Mouse (Mus musculus) left cerebral cortex, postnatal 14 days (tissue): ENCODE measurements at regions not wholly inside any gene's neighbourhood (a gene's known extent, or its start where the extent isn't known, plus 50 kb on each side); places are given as distances from the start of the nearest gene placed in this dataset.
A peak's percentile ranks its signal among the peaks of the same experiment; 100 is the strongest.

Source experiments
- DNase-seq, 2 experiments: peaks; one replicate each; pipeline ENCODE4 v3.0.0; 2021 to 2022; ENCODE audit warnings: low spot score in 2 of 2, mixed read lengths in 1 of 2
- intact Hi-C: fragments of 180-260 bp; cut with DNase I; formaldehyde crosslinking; loops from one replicate; pipeline ENCODE4 v1.15.1; 2025

DNA sequence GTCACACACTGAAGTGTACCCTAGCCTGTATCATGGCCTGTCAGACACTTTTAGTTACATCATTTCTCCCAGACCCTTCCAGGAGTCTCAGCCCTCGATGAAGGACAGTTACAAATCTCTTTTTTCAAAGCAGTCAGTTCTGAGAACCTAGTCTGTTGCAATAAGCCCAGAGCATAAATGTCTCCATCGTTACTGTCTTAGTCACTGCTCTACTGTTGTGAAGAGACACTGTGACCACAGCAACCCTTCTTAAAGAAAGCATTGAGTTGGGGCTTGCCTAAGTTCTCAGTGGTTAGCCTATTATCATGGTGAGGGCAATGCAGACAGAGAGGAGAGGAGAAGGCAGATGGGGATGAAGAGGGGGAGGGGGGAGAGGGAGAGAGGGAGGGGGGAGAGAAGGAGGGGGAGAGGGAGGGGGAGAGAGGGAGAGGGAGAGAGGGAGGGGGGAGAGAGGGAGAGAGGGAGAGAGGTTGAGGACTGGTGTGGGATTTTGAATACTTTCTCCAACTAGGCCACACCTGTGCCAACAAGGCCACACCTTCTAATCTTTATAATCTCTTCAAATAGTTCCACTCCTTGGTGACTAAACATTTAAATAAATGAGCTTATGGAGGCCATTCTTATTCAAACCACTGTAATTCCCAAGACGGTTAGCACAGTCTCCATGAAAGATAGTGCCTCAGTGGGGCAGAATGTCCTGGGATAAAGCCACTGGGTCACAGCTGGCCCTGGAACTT is 259.4 kb downstream of the Kcnrg start:
- DNase-seq, result no peak

DNA sequence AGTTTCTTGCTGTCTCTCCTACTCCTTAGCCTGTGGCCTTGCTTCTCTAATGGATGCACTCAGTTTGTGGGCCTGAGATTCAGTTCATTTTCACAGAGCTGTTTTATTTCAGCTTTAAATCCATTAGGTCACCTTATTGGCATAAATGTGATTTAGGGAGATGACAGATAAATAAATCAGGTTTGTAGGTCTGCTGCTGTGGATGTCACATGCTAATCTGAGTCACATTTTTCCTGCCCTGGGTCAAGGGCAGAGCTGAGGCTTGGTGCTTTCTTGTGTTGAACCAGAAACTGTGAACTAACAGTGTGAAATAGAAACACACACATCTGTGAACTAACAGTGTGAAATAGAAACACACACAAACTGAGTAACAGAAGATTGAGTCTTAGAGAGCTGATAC is 266.9 kb downstream of the Kcnrg start:
- intact Hi-C loops, result no loop called here
- no peak for DNase-seq

More for the DNA sequence above, 259.4 kb downstream of the Kcnrg start:
- intact Hi-C loops, result no loop called here

DNA sequence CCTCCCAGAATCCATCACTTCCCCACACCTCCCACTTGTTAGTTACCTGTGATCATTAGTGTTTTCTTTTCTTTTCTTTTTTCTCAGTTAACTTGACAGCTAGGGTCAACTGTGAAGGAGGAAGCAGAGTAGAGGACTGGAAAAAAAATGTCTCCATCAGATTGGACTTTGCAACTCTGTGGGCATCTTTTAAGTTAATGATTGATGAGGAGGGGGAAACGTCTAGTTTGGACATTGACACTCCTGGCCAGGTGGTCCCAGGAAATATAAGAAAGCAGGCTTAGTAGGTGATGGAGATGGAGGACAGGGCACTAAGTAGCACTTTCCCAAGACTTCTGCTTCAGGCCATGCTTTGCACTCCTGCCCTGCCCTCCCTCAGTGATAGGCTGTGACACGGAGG is 272.2 kb downstream of the Kcnrg start:
- intact Hi-C loops, result no loop called here
- no peak for DNase-seq

GRCm38 (mm10) chr14:61880514-61881259 is 273.4 kb downstream of the Kcnrg start:
- intact Hi-C loops, result no loop called here
- no peak for DNase-seq

- intact Hi-C loops, result no loop called here
- DNase-seq, result peak in 1 of 2 experiments; percentile 24
Measured at GRCm38 (mm10) chr14:61885241-61886015, 278.2 kb downstream of the Kcnrg start.

DNA sequence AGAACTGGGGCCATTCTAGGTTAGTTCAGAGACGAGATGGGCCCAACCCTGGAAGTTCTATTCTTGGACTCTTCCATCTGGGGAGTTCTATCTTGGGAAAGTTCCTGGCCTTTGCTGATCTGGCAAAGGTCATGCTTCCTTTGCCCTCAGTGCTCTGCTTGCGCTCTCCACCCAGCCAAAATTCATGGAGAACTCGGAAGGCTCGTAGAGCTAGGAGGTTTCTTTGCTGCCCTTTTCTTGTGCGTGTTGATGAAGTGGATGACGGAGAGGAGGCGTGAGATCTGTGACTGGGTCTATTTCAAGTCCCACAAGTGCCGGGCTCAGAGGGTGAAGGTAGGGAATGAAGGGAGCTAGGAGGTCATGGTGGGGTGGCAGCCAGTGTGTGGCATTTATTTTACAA is 282.4 kb downstream of the Kcnrg start:
- intact Hi-C loops, result no loop called here

GRCm38 (mm10) chr14:61893786-61894185 is 286.5 kb downstream of the Kcnrg start:
- intact Hi-C loops, result no loop called here
- DNase-seq, result no peak

More for the DNA sequence above, 282.4 kb downstream of the Kcnrg start:
- DNase-seq, result no peak

GRCm38 (mm10) chr14:61896879-61897278 is 289.6 kb downstream of the Kcnrg start:
- no peak for DNase-seq
- intact Hi-C loops, result no loop called here

GRCm38 (mm10) chr14:61898664-61899063 is 291.4 kb downstream of the Kcnrg start:
- intact Hi-C loops, result no loop called here
- DNase-seq, result no peak

DNA sequence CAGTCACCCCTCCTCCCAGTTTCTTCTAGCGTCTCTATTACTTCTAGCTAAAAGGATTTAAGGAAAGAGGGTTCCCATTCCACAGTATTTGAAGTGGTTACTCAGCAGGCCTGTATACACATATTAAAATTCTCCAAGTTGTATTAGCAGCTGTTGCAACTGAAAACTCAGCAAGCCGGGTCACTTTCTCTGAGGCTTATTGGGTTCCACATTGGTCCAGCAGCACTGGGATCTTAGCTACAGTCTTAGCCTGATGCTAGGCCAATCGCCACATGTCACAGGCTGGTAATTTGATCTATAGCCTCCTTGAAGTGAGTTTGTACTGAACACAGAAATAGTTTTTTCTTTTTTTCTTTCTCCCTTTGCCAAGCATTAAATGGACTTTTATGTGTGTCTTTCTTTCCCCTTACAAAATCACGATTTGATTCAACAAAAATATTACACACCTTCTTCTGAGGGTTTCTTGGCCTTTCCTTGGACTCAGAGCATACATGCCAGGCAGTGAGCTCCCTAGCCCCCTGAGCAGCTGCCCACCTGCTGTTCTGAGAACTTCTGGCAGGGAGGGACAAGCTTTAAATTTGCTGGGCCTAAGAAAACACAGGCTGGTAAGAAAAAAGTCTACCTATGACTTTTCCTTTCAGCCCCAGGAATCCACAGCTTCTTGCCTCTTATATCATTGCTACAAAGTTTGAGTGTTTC is 297.3 kb downstream of the Kcnrg start:
- DNase-seq, result no peak
- intact Hi-C loops, result no loop called here

GRCm38 (mm10) chr14:61918113-61918512 is 310.9 kb downstream of the Kcnrg start:
- intact Hi-C loops, result no loop called here

GRCm38 (mm10) chr14:61931811-61932210 is 324.6 kb downstream of the Kcnrg start:
- DNase-seq, result no peak
- intact Hi-C loops, result no loop called here

More at GRCm38 (mm10) chr14:61918113-61918512, 310.9 kb downstream of the Kcnrg start:
- DNase-seq, result no peak

DNA sequence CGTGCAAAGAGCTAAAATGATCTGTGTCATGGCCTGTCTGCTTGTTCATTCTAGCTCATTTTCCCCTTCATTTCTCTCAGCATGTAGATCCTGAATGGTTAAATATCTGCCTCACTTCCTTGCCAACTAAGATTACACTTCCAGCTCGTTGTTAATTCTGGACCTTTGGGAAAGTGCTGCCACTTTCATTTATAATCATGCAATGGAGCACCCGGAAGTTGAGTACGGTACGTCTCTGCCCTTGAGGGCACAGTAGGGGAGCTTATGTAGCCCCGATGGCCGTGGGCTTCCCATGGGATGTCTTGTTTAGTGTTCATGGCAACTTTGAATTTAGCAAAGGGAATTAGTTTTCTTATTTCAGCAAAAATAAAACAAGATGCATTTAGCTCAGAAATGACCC is 334.4 kb downstream of the Kcnrg start:
- intact Hi-C loops, result no loop called here

DNA sequence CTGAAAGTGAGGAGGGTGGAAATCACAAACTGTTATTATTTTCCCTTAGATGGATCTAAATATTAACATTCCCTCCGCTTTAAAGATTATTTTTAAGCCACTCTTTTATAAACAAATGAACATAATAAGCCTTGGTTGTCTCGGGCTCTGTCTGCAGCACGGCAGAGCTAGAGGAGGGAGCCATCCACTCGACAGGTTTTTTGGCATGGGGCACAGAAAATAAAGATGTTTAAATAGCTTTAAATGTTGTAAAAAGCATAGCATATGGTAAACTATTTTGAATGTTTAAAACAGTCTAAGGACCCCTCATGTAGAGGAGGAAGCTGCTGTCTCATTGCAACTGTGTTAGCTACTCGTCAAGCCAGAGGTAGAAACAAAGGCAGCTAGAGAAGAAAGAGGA is 338.4 kb downstream of the Kcnrg start:
- DNase-seq, result peak; percentile 18
- intact Hi-C loops, result no loop called here

More for the DNA sequence above, 334.4 kb downstream of the Kcnrg start:
- DNase-seq, result no peak

GRCm38 (mm10) chr14:61949446-61949845 is 342.2 kb downstream of the Kcnrg start:
- DNase-seq, result no peak
- intact Hi-C loops, result no loop called here

GRCm38 (mm10) chr14:61950004-61950403 is 342.4 kb upstream of the Rnaseh2b start:
- DNase-seq, result no peak
- intact Hi-C loops, result no loop called here

DNA sequence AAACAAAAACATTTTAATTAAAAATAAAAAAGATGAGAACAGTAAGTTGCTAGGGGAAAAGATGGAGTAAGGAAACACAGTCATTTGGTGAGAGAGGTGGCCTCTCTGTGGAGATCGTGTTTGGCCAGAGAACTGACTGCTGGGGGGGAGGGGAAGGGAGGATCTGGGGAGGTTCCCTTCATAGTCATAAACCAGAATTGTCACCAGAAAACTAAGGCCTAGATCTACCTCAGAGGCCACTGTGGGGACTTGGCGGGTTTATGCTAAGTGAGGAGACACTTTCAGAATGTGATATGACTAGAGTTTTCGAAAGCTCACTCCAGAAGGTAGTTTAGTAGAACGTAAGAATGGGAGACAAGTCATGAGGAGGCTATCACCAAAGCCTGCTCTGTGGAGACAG is 339.4 kb upstream of the Rnaseh2b start:
- intact Hi-C loops, result no loop called here
- DNase-seq, result no peak

GRCm38 (mm10) chr14:61955416-61955815 is 337.0 kb upstream of the Rnaseh2b start:
- DNase-seq, result no peak
- intact Hi-C loops, result no loop called here

DNA sequence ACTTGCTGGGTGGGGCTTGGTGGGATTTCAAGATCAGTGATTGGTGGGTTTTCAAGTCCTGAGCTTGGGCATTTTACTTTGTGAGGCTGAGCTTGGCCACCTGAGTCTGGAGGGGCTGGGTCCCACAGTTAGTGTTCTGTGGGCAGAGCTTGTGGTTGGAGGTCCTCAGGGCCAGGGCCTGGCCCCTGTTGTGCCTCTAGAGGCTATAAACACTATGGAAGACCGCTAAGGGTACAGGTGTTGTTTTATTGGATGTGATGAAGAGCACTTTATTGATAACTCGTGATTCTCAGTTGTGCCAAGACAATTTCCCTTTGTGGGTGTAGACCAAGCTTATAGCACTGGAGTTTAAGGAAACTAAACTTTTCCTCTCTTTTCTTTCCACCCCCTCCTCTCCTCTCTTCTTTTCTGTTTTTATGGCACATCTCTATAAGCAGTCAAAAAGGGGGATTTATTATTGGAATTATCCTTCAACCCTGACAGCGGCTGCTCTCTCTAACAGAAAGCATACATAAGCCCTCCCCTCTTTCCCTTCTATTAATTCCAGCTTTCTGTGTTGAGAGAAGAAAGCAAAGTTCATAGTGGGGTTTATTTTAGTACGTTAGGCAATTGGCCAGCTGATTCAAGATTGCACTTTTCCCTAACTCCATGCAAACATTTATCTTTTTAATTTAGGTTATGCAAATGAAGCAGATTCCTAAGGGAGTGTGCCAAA is 332.0 kb upstream of the Rnaseh2b start:
- intact Hi-C loops, result no loop called here
- peak in 1 of 2 experiments; percentile 12 for DNase-seq
